Mouse (Mus musculus): ENCODE measurements around the gene Dnajc4.
A peak's percentile ranks its signal among the peaks of the same experiment; 100 is the strongest.

Gene Dnajc4

GRCm38 (mm10) chr19:6948186-6948585, 44.2 kb downstream of the Dnajc4 start:
- DNase-seq (ENCODE audit: extremely low spot score): no peak

DNA sequence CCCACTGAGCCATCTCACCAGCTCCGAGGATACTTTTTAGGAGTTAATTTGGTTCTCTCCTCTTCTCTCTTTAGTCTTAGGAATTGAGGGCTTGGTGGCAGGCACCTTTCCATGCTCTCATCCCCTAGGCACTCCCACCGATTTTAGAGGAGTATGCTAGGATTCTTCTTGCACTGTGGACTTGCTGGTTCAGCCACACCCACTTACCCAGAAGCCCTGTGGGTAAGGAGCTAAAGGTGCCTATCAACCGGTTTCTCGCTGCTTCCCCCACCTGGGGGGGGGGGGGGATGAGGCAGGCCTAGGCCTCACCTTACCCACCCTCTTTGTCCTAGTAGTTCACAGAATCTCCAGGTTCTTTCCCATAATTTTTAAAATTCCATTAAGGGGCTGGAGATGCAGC, 44.6 kb downstream of the Dnajc4 start:
- DNase-seq (ENCODE audit: extremely low spot score): no peak

DNA sequence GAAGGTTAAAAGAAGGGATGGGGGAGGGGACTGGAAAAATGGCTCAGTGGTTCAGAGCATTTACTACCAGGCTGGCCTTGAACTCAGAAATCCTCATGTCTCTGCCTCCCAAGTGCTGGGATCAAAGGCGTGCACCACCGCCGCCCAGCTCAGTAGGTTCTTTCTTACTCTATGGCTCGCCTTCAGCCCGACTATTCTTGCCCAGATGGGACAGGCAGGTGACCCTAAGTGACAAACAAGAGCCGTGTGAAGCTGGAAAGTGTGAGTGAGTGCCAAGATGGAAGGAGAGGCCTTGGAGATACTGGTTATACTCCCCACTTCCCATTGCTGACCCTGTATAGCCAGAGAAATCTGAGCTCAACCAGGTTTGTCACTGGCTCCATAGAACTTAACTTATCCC, 48.7 kb downstream of the Dnajc4 start:
- no peak for DNase-seq (ENCODE audit: extremely low spot score)

DNA sequence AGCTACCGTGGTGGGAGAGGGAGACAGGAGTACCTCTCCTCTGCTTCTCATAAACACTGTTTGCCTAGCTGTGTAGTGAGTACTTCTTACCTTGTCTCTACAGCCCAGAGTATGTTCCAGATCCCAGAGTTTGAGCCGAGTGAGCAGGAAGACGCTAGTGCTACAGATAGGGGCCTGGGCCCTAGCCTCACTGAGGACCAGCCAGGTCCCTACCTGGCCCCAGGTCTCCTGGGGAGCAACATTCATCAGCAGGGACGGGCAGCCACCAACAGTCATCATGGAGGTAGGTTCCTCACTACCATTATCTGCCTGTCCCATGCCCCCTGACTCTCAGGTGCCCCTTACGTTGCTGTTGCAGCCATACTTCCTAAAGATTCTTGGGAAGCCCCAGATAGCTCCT, 49.6 kb downstream of the Dnajc4 start:
- DNase-seq (ENCODE audit: extremely low spot score): no peak

GRCm38 (mm10) chr19:6942249-6942691, 50.1 kb downstream of the Dnajc4 start, which contains the start of gene Gpr137:
Gene Gpr137, minus strand, starts transcription at chr19:6942480.
- DNase-seq (ENCODE audit: extremely low spot score): peak; percentile 91

- DNase-seq (ENCODE audit: extremely low spot score): peak; percentile 96
Measured at GRCm38 (mm10) chr19:6941372-6942248, 50.8 kb downstream of the Dnajc4 start, which contains the start of gene Bad. Gene Bad, plus strand, starts transcription at chr19:6941861.

DNA sequence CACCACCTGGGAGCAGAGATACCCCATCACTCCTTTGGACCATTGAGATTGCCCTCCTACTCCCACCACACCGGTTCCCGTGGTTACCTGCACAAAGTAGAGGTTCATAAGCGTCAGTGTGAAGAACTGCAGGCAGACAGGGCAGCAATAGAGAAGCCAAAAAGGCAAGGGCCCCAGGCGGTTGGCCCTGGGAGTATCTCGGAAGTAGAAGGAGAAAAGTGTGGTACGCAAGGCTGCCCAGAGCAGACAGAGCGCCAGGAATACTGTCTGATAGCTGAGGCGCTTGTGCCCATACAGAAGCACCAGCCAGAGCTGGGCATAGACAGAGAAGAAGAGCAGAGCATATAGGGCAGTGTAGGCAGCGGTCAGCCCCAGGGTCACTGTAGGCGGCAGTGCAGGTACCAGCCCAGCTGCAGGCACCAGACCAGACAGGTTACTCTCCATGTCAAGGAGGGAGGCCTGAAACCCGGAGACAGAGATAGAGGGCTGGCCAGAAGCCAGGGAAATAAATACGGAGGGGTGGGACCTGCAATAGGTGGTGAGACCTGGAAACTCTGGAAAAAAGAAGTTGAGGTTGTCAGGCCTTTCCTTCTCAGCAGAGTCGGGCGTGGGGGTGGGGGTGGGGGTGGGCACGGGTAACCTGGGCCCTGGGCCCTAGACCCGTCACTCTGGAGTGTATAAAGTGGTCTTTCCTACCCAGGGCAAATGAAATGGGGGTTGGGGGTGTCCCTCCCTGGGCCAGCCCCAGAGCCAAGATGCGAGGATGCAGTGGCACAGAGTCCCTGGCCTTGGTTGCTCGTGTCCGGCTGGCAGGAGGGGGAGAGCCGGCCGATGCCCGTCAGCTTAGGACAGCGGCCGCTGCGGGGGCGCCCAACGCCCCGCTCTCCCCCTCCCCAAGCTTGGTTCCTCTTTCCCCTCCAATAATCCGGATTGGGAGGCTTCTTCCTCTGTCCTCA, 51.7 kb downstream of the Dnajc4 start:
- no peak for DNase-seq (ENCODE audit: extremely low spot score)

DNA sequence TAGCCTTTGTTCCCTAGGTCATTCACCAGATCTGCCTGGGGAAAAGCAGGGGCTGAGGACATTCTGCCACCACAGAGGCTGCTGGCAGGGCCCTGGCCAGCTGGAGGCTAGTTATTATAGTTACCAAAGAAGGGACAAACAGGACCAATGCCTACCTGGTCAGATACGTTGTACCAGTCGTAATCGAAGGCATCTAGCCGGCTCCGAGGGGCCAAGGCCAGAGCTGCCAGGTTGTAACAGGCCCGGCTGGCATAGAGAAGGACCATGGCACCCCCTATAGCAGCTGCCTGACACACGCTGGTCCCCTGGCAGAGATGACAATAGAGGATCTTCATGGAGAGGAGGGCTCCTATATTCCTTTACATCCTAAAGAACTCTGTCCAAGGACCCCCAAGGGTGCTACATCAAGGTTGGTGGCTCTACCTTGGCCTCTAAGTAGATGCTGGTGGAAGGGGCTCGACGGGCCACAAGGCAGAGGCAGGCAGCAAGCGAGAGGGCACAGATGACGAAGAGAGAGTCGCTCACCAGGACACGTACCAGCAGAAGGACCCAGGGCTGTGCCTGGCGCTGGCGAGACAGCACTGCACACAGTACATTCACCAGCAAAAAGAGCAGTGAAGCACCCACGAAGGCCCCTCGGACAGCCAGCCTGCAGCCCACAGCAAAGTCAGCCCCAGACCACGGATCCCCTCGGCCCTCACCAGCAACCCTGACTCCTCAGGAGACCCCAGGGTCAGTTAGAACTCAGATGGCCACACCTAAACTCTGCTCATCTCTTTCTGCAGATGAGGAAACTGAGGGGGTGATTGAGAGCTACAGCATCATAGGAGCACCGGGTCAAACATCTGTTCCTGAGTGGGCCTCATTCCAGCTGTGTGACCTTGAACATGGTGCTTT, 53.0 kb downstream of the Dnajc4 start:
- no peak for DNase-seq (ENCODE audit: extremely low spot score)

All from embryo, embryonic 9.5 days (tissue).